Mouse (Mus musculus) myocyte (in vitro differentiated cells): ENCODE measurements around the gene Myo16.

ENCODE experiments used
- CEBPB ChIP-seq: IDR thresholded peaks from 2 replicates; pipeline ENCODE4 v1.6.1; 2011; ENCODE audit warnings: mild to moderate bottlenecking, moderate library complexity; ENCODE audit not compliant: poor library complexity, insufficient read depth, severe bottlenecking
- E2F4 ChIP-seq: IDR thresholded peaks from one replicate; pipeline ENCODE4 v1.6.1; 2011; ENCODE audit warnings: mild to moderate bottlenecking, control low read depth, moderate library complexity; ENCODE audit not compliant: insufficient read depth
- MAX ChIP-seq: IDR thresholded peaks from one replicate; pipeline ENCODE4 v1.6.1; 2011; ENCODE audit warnings: low read depth, mild to moderate bottlenecking, control low read depth
- MYOD1 ChIP-seq, 3 experiments: IDR thresholded peaks; one replicate each; pipeline ENCODE4 v1.6.1; 2011; ENCODE audit warnings: control low read depth in 2 of 3, low read depth in 2 of 3, mild to moderate bottlenecking in 2 of 3, moderate library complexity in 1 of 3; ENCODE audit not compliant: insufficient read length in 2 of 3, control insufficient read depth in 1 of 3
- MYOG ChIP-seq, 3 experiments: IDR thresholded peaks; one replicate each; pipeline ENCODE4 v1.6.1; 2011; ENCODE audit warnings: control low read depth in 2 of 3, low read depth in 2 of 3, mild to moderate bottlenecking in 2 of 3; ENCODE audit not compliant: insufficient read length in 2 of 3, control insufficient read depth in 1 of 3, insufficient read depth in 1 of 3
- POLR2A ChIP-seq: IDR thresholded peaks from one replicate; pipeline ENCODE4 v1.6.1; 2011; ENCODE audit warnings: low read depth, mild to moderate bottlenecking, control low read depth, moderate library complexity; ENCODE audit not compliant: insufficient read length
- POLR2AphosphoS2 ChIP-seq: IDR thresholded peaks from one replicate; pipeline ENCODE4 v1.6.1; 2011; ENCODE audit warnings: low read depth, control low read depth; ENCODE audit not compliant: insufficient read length
- REST ChIP-seq: IDR thresholded peaks from one replicate; pipeline ENCODE4 v1.6.1; 2011; ENCODE audit warnings: mild to moderate bottlenecking, control low read depth, moderate library complexity; ENCODE audit not compliant: insufficient read depth, insufficient read length
- SRF ChIP-seq: IDR thresholded peaks from one replicate; pipeline ENCODE4 v1.6.1; 2011; ENCODE audit warnings: low read depth; ENCODE audit not compliant: control insufficient read depth, insufficient read length
- TCF12 ChIP-seq: IDR thresholded peaks from one replicate; pipeline ENCODE4 v1.6.1; 2011; ENCODE audit warnings: mild to moderate bottlenecking, control low read depth; ENCODE audit not compliant: poor library complexity, insufficient read depth, severe bottlenecking
- USF1 ChIP-seq: IDR thresholded peaks from one replicate; pipeline ENCODE4 v1.6.1; 2011; ENCODE audit warnings: low read depth, mild to moderate bottlenecking, control low read depth, moderate library complexity

DNA sequence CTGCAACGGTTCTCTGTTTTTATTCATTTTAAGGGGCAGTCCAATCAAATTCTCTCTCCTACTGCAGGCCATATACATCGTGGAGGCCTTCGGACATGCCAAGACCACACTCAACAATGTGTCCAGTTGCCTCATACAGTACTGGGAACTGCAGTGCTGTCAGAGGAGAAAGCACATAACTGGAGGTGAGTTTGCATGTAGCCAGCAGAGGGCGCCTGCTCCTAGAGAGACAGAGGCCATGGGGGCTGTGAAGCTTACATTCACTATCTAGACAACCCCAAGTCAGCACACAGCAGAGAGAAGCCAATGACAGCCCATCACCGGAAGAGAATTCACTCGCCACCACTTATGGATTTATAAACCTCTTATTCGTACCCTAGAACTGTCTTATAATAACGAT lies 251.8 kb downstream of the Myo16 start:
- TF ChIP-seq MYOD1 (IDR thresholded peaks at IDR 0.05; ENCODE audit: control insufficient read depth in 1 of 3, insufficient read length in 2 of 3, low read depth in 2 of 3) (no peak), USF1 (no peak), POLR2A (no peak), POLR2AphosphoS2 (no peak), REST (no peak), MAX (no peak), SRF (no peak), E2F4 (no peak), MYOG (IDR thresholded peaks at IDR 0.05; ENCODE audit: control insufficient read depth in 1 of 3, insufficient read depth in 1 of 3, insufficient read length in 2 of 3, low read depth in 2 of 3) (no peak), TCF12 (no peak), CEBPB (no peak)
